Mouse (Mus musculus): ENCODE measurements at regions not wholly inside any gene's neighbourhood (a gene's known extent, or its start where the extent isn't known, plus 50 kb on each side); places are given as distances from the start of the nearest gene placed in this dataset.

- DNase-seq: peak; percentile 53
Measured at GRCm38 (mm10) chr5:6179466-6179865, 430.3 kb upstream of the Steap1 start.

- DNase-seq: peak; percentile 13
Measured at GRCm38 (mm10) chr5:6167983-6168382, 418.9 kb upstream of the Steap1 start.

GRCm38 (mm10) chr5:6167576-6167975 lies 418.4 kb upstream of the Steap1 start:
- no peak for DNase-seq
